Mouse (Mus musculus): ENCODE measurements at regions not wholly inside any gene's neighbourhood (a gene's known extent, or its start where the extent isn't known, plus 50 kb on each side); places are given as distances from the start of the nearest gene placed in this dataset.
"Not testable (repeated sequence)": the region's sequence is repeated elsewhere in the genome, so short reads cannot be mapped to it uniquely, and the experiment has no call there.

- no peak for DNase-seq (ENCODE audit: low spot score)
Observed at GRCm38 (mm10) chr2:48315306-48315705, 498.6 kb upstream of the Acvr2a start.

- no peak for DNase-seq (ENCODE audit: low spot score)
Observed at GRCm38 (mm10) chr2:48316180-48316889, 497.6 kb upstream of the Acvr2a start.

GRCm38 (mm10) chr2:48317821-48318220 lies 496.1 kb upstream of the Acvr2a start:
- DNase-seq (ENCODE audit: low spot score) = no peak

GRCm38 (mm10) chr2:48318384-48319030 lies 495.4 kb upstream of the Acvr2a start:
- peak; percentile 58 for DNase-seq (ENCODE audit: low spot score)

- DNase-seq (ENCODE audit: low spot score) = no peak
Observed at GRCm38 (mm10) chr2:48321471-48321870, 492.4 kb upstream of the Acvr2a start.

GRCm38 (mm10) chr2:48322278-48322677 lies 491.6 kb upstream of the Acvr2a start:
- DNase-seq (ENCODE audit: low spot score) = no peak

GRCm38 (mm10) chr2:48328204-48328603 lies 485.7 kb upstream of the Acvr2a start:
- DNase-seq (ENCODE audit: low spot score) = no peak

- no peak for DNase-seq (ENCODE audit: low spot score)
Observed at GRCm38 (mm10) chr2:48332783-48333182, 481.1 kb upstream of the Acvr2a start.

GRCm38 (mm10) chr2:48348021-48348420 lies 465.9 kb upstream of the Acvr2a start:
- DNase-seq (ENCODE audit: low spot score) = no peak

- no peak for DNase-seq (ENCODE audit: low spot score)
Observed at GRCm38 (mm10) chr2:48349794-48350193, 464.1 kb upstream of the Acvr2a start.

GRCm38 (mm10) chr2:48350206-48350605 lies 463.7 kb upstream of the Acvr2a start:
- DNase-seq (ENCODE audit: low spot score) = no peak

GRCm38 (mm10) chr2:48371572-48371971 lies 442.3 kb upstream of the Acvr2a start:
- not testable (repeated sequence) for DNase-seq (ENCODE audit: low spot score)

GRCm38 (mm10) chr2:48373086-48373485 lies 440.8 kb upstream of the Acvr2a start:
- no peak for DNase-seq (ENCODE audit: low spot score)

GRCm38 (mm10) chr2:48374302-48374701 lies 439.6 kb upstream of the Acvr2a start:
- DNase-seq (ENCODE audit: low spot score) = no peak

- DNase-seq (ENCODE audit: low spot score) = no peak
Observed at GRCm38 (mm10) chr2:48378160-48378559, 435.7 kb upstream of the Acvr2a start.

GRCm38 (mm10) chr2:48378749-48379148 lies 435.2 kb upstream of the Acvr2a start:
- DNase-seq (ENCODE audit: low spot score) = no peak

- DNase-seq (ENCODE audit: low spot score) = peak; percentile 11
Observed at GRCm38 (mm10) chr2:48380140-48380539, 433.8 kb upstream of the Acvr2a start.

GRCm38 (mm10) chr2:48380786-48381185 lies 433.1 kb upstream of the Acvr2a start:
- DNase-seq (ENCODE audit: low spot score) = no peak

GRCm38 (mm10) chr2:48381481-48382075 lies 432.3 kb upstream of the Acvr2a start:
- no peak for DNase-seq (ENCODE audit: low spot score)

GRCm38 (mm10) chr2:48398504-48398903 lies 415.4 kb upstream of the Acvr2a start:
- DNase-seq (ENCODE audit: low spot score) = no peak

GRCm38 (mm10) chr2:48399191-48399590 lies 414.7 kb upstream of the Acvr2a start:
- no peak for DNase-seq (ENCODE audit: low spot score)

GRCm38 (mm10) chr2:48402813-48403212 lies 411.1 kb upstream of the Acvr2a start:
- no peak for DNase-seq (ENCODE audit: low spot score)

- DNase-seq (ENCODE audit: low spot score) = no peak
Observed at GRCm38 (mm10) chr2:48404460-48404859, 409.4 kb upstream of the Acvr2a start.
